Mouse (Mus musculus) megakaryocyte, embryonic 14.5 days (primary cell): ENCODE measurements around the gene Gm45618.

Experiments used
- FLI1 ChIP-seq: IDR thresholded peaks from 2 replicates; pipeline ENCODE4 v1.6.1; 2012; ENCODE audit warnings: low read length, inconsistent platforms, mixed read lengths
- GATA1 ChIP-seq: IDR thresholded peaks from 3 replicates; pipeline ENCODE4 v1.6.1; 2012; ENCODE audit warnings: mixed read lengths, low read length, inconsistent platforms, borderline replicate concordance

GRCm38 (mm10) chr7:142169836-142170235, 49.3 kb upstream of the Gm45618 start:
- no peak for TF ChIP-seq FLI1
- no peak for TF ChIP-seq GATA1
